Mouse (Mus musculus): ENCODE measurements at regions not wholly inside any gene's neighbourhood (a gene's known extent, or its start where the extent isn't known, plus 50 kb on each side); places are given as distances from the start of the nearest gene placed in this dataset.

- no peak for TF ChIP-seq GATA1 (IDR thresholded peaks at IDR 0.05; ENCODE audit: borderline replicate concordance, low read length)
- TF ChIP-seq FLI1 (IDR thresholded peaks at IDR 0.05; ENCODE audit: low read length): no peak
Measured at GRCm38 (mm10) chr8:92442086-92442485, 84.7 kb downstream of the Irx5 start.

Measured in megakaryocyte, embryonic 14.5 days (primary cell).